Mouse (Mus musculus) monocyte, adult 5-6 weeks (primary cell): Measurements from ENCODE around the gene Cnnm1. TPM values are rescaled to one million over a fixed set of nuclear protein-coding genes. Genes with fewer than 3 reads are reported as not detected.
"Not testable (repeated sequence)": the region's sequence is repeated elsewhere in the genome, so short reads cannot be mapped to it uniquely, and the experiment has no call there.

Source experiments
- ATAC-seq: fragments of 153-309, 156-312 bp; replicated peaks from 2 replicates; pipeline ENCODE4 v1.8.0; 2017; ENCODE audit warnings: mild to moderate bottlenecking; ENCODE audit not compliant: low TSS enrichment, insufficient number of reproducible peaks, severe bottlenecking, poor library complexity, low FRiP score
- total RNA-seq: library from RNA; stranded (forward); fragments of 200-1000, 200-491, 200-594 nt; gene quantifications from 3 replicates; pipeline ENCODE4 v1.2.3, GENCODE M21; 2017

Gene Cnnm1
- total RNA-seq, 1 experiment from 2014 or later = not detected

- no peak for ATAC-seq
Measured at GRCm38 (mm10) chr19:43498874-43499273, 58.6 kb downstream of the Cnnm1 start.

GRCm38 (mm10) chr19:43502630-43503029, 62.4 kb downstream of the Cnnm1 start:
- no peak for ATAC-seq

GRCm38 (mm10) chr19:43503593-43503992, 63.4 kb downstream of the Cnnm1 start:
- ATAC-seq = not testable (repeated sequence)

GRCm38 (mm10) chr19:43505441-43505840, 65.2 kb downstream of the Cnnm1 start:
- no peak for ATAC-seq

- no peak for ATAC-seq
Measured at GRCm38 (mm10) chr19:43510436-43511220, 70.4 kb downstream of the Cnnm1 start.

GRCm38 (mm10) chr19:43511621-43512620, 71.7 kb downstream of the Cnnm1 start:
- peak; percentile 37 for ATAC-seq

GRCm38 (mm10) chr19:43513874-43514273, 73.6 kb downstream of the Cnnm1 start:
- ATAC-seq = no peak

GRCm38 (mm10) chr19:43515668-43516396, 75.6 kb downstream of the Cnnm1 start:
- ATAC-seq = no peak

GRCm38 (mm10) chr19:43516397-43517035, 76.3 kb downstream of the Cnnm1 start:
- ATAC-seq = no peak

GRCm38 (mm10) chr19:43517320-43517719, 77.1 kb downstream of the Cnnm1 start:
- no peak for ATAC-seq

GRCm38 (mm10) chr19:43517808-43518207, 77.6 kb downstream of the Cnnm1 start:
- ATAC-seq = no peak

GRCm38 (mm10) chr19:43518261-43518660, 78.0 kb downstream of the Cnnm1 start:
- no peak for ATAC-seq

GRCm38 (mm10) chr19:43519226-43519625, 79.0 kb downstream of the Cnnm1 start:
- no peak for ATAC-seq

- no peak for ATAC-seq
Measured at GRCm38 (mm10) chr19:43520402-43520801, 80.2 kb downstream of the Cnnm1 start.

- no peak for ATAC-seq
Measured at GRCm38 (mm10) chr19:43521362-43521761, 81.1 kb downstream of the Cnnm1 start.

GRCm38 (mm10) chr19:43521996-43522395, 81.8 kb downstream of the Cnnm1 start:
- ATAC-seq = no peak

GRCm38 (mm10) chr19:43523551-43523950, 83.3 kb downstream of the Cnnm1 start:
- 0 out of 2 replicates have a peak, but pooled peaks have one; percentile 4 for ATAC-seq
